Mouse (Mus musculus) lung, postnatal 0 days (tissue): ENCODE measurements at regions not wholly inside any gene's neighbourhood (a gene's known extent, or its start where the extent isn't known, plus 50 kb on each side); places are given as distances from the start of the nearest gene placed in this dataset.

Source experiments
- ATAC-seq: fragments of 200-750 bp; cut with Nextera tagmentation; 2 replicates; pipeline ENCODE4 v1.8.0; 2017; ENCODE audit warnings: moderate library complexity
- DNase-seq: peaks from one replicate; pipeline ENCODE4 v3.0.0-alpha.2; 2016; ENCODE audit warnings: low spot score
- H3K27ac ChIP-seq: fragments of 300-500 bp; sonication (generic); 2 replicates; pipeline ENCODE4 v1.5.1; 2014; ENCODE audit warnings: antibody characterized with exemption, mild to moderate bottlenecking, low read length, mixed read lengths
- H3K27me3 ChIP-seq: fragments of 300-500 bp; sonication (generic); replicated peaks from 2 replicates; pipeline ENCODE4 v1.6.1; 2014; ENCODE audit warnings: low read length, mixed read lengths; ENCODE audit not compliant: insufficient read depth
- H3K36me3 ChIP-seq: fragments of 300-500 bp; sonication (generic); 2 replicates; pipeline ENCODE4 v1.6.1; 2014; ENCODE audit warnings: low read length, mixed read lengths; ENCODE audit not compliant: insufficient read depth
- H3K4me1 ChIP-seq: fragments of 300-500 bp; sonication (generic); 2 replicates; pipeline ENCODE4 v1.6.1; 2014; ENCODE audit warnings: antibody characterized with exemption, low read depth, low read length, mixed read lengths; ENCODE audit not compliant: insufficient read depth
- H3K4me2 ChIP-seq: fragments of 300-500 bp; sonication (generic); replicated peaks from 2 replicates; pipeline ENCODE4 v1.6.1; 2014; ENCODE audit warnings: low read depth, mild to moderate bottlenecking, low read length, moderate library complexity, mixed read lengths
- H3K4me3 ChIP-seq: fragments of 300-500 bp; sonication (generic); 2 replicates; pipeline ENCODE4 v1.5.1; 2014; ENCODE audit warnings: low read depth, low read length
- H3K9ac ChIP-seq: fragments of 300-500 bp; sonication (generic); replicated peaks from 2 replicates; pipeline ENCODE4 v1.6.1; 2014; ENCODE audit warnings: low read depth, mild to moderate bottlenecking
- H3K9me3 ChIP-seq: fragments of 300-500 bp; sonication (generic); 2 replicates; pipeline ENCODE4 v1.6.1; 2016; ENCODE audit warnings: low read length, mixed read lengths
- CTCF ChIP-seq: IDR thresholded peaks from 2 replicates; pipeline ENCODE4 v1.5.1; 2016; ENCODE audit warnings: antibody characterized with exemption, mild to moderate bottlenecking
- EP300 ChIP-seq: IDR thresholded peaks from 2 replicates; pipeline ENCODE4 v1.6.1; 2016; ENCODE audit warnings: antibody characterized with exemption, mild to moderate bottlenecking, control low read depth
- WGBS: fragments of 180-500 bp; shearing (Covaris S2); extraction: QIAGEN DNeasy Blood & Tissue Kit; methylation state at CpG from one replicate; pipeline ENCODE4 v1.1.7; 2014; 5-methylcytosine and 5-hydroxymethylcytosine counted together

- Histone ChIP-seq H3K36me3 (no peaks in the 10 kb centered on the region), H3K9ac (no peak overlapping the region), H3K4me2 (no peak overlapping the region), H3K27me3 (no peaks in the 10 kb centered on the region), H3K27ac (no peak overlapping the region), H3K4me3 (no peak overlapping the region), H3K9me3 (no peaks in the 10 kb centered on the region), H3K4me1 (no peaks in the 10 kb centered on the region)
- WGBS, result 65% methylated on average over 2 of the region's 2 CpGs
- TF ChIP-seq CTCF (no peak), EP300 (no peak)
- ATAC-seq (no peak), DNase-seq (no peak)
Observed at GRCm38 (mm10) chr17:52076746-52077145, 243.7 kb upstream of the Satb1 start.

- Histone ChIP-seq H3K4me2 (no peak overlapping the region), H3K4me3 (no peak overlapping the region), H3K9me3 (no peaks in the 10 kb centered on the region), H3K4me1 (no peaks in the 10 kb centered on the region), H3K9ac (no peak overlapping the region), H3K36me3 (no peaks in the 10 kb centered on the region), H3K27me3 (no peaks in the 10 kb centered on the region), H3K27ac (no peak overlapping the region)
- no peak for TF ChIP-seq EP300
- no peak for TF ChIP-seq CTCF
- ATAC-seq (no peak), DNase-seq (no peak)
- WGBS, result 68% methylated on average over 2 of the region's 2 CpGs
Observed at GRCm38 (mm10) chr17:52067721-52068120, 234.6 kb upstream of the Satb1 start.

- Histone ChIP-seq H3K4me3 (no peak overlapping the region), H3K4me2 (no peak overlapping the region), H3K9ac (no peak overlapping the region), H3K4me1 (no peaks in the 10 kb centered on the region), H3K9me3 (no peaks in the 10 kb centered on the region), H3K36me3 (no peaks in the 10 kb centered on the region), H3K27ac (no peak overlapping the region), H3K27me3 (no peaks in the 10 kb centered on the region)
- DNase-seq (no peak), ATAC-seq (no peak)
- WGBS, result 73% methylated on average over 5 of the region's 5 CpGs
- TF ChIP-seq CTCF (no peak), EP300 (no peak)
Observed at GRCm38 (mm10) chr17:52064618-52065017, 231.5 kb upstream of the Satb1 start.

- Histone ChIP-seq H3K4me1 (no peaks in the 10 kb centered on the region), H3K27ac (no peak overlapping the region), H3K9me3 (no peaks in the 10 kb centered on the region), H3K27me3 (no peaks in the 10 kb centered on the region), H3K4me3 (no peak overlapping the region), H3K36me3 (no peaks in the 10 kb centered on the region), H3K9ac (no peak overlapping the region), H3K4me2 (no peak overlapping the region)
- TF ChIP-seq EP300, result no peak
- no peak for TF ChIP-seq CTCF
- ATAC-seq, result no peak
- DNase-seq, result no peak
- 67% methylated on average over 4 of the region's 4 CpGs for WGBS
Observed at GRCm38 (mm10) chr17:52063121-52063520, 230.0 kb upstream of the Satb1 start.

- DNase-seq (no peak), ATAC-seq (no peak)
- Histone ChIP-seq H3K9me3 (no peaks in the 10 kb centered on the region), H3K36me3 (no peaks in the 10 kb centered on the region), H3K27me3 (no peaks in the 10 kb centered on the region), H3K4me3 (no peak overlapping the region), H3K4me2 (no peak overlapping the region), H3K4me1 (no peaks in the 10 kb centered on the region), H3K9ac (no peak overlapping the region), H3K27ac (no peak overlapping the region)
- WGBS, result 68% methylated on average over 11 of the region's 11 CpGs
- TF ChIP-seq EP300, result no peak
- no peak for TF ChIP-seq CTCF
Observed at GRCm38 (mm10) chr17:52062096-52062665, 229.1 kb upstream of the Satb1 start.

- no peak overlapping the region for H3K27ac ChIP-seq
- no peaks in the 10 kb centered on the region for H3K4me1 ChIP-seq
- ATAC-seq (no peak), DNase-seq (no peak)
- H3K36me3 ChIP-seq, result no peaks in the 10 kb centered on the region
- no peak overlapping the region for H3K4me2 ChIP-seq
- no peak overlapping the region for H3K4me3 ChIP-seq
- no peak overlapping the region for H3K9ac ChIP-seq
- TF ChIP-seq EP300 (no peak), CTCF (no peak)
- H3K9me3 ChIP-seq, result no peaks in the 10 kb centered on the region
- 79% methylated on average over 4 of the region's 4 CpGs for WGBS
- no peaks in the 10 kb centered on the region for H3K27me3 ChIP-seq
Observed at GRCm38 (mm10) chr17:52036479-52036878, 203.4 kb upstream of the Satb1 start.

GRCm38 (mm10) chr17:52031079-52031478 is 198.0 kb upstream of the Satb1 start:
- no peaks in the 10 kb centered on the region for H3K27me3 ChIP-seq
- H3K9ac ChIP-seq, result no peak overlapping the region
- ATAC-seq, result no peak
- H3K36me3 ChIP-seq, result no peaks in the 10 kb centered on the region
- TF ChIP-seq CTCF (no peak), EP300 (no peak)
- H3K9me3 ChIP-seq, result no peaks in the 10 kb centered on the region
- WGBS, result 88% methylated on average over 8 of the region's 8 CpGs
- H3K27ac ChIP-seq, result no peak overlapping the region
- H3K4me2 ChIP-seq, result no peak overlapping the region
- H3K4me3 ChIP-seq, result no peak overlapping the region
- no peak for DNase-seq
- H3K4me1 ChIP-seq, result no peaks in the 10 kb centered on the region
